Mouse (Mus musculus): ENCODE results near the gene Lmbrd1. TPM values are rescaled to one million over a fixed set of nuclear protein-coding genes. Genes with fewer than 3 reads are reported as not detected.
A peak's percentile ranks its signal among the peaks of the same experiment; 100 is the strongest.
"Not testable (repeated sequence)": the region's sequence is repeated elsewhere in the genome, so short reads cannot be mapped to it uniquely, and the experiment has no call there.

Lmbrd1 gene
- 10 to 100 TPM; 37.3 to 54.8 (median 47.6) TPM for total RNA-seq (2022)

GRCm38 (mm10) chr1:24678205-24678917 lies at the start of gene Lmbrd1:
TSS of gene Lmbrd1 (plus strand) at chr1:24678630.
- peak; percentile 89 for DNase-seq (ENCODE audit: low spot score)

GRCm38 (mm10) chr1:24633553-24634132 lies 44.8 kb upstream of the Lmbrd1 start:
- DNase-seq (ENCODE audit: low spot score): peak; percentile 3

- DNase-seq (ENCODE audit: low spot score): no peak
Observed at GRCm38 (mm10) chr1:24650100-24650499, 28.3 kb upstream of the Lmbrd1 start.

GRCm38 (mm10) chr1:24659914-24660313 lies 18.5 kb upstream of the Lmbrd1 start:
- no peak for DNase-seq (ENCODE audit: low spot score)

GRCm38 (mm10) chr1:24660662-24661061 lies 17.8 kb upstream of the Lmbrd1 start:
- DNase-seq (ENCODE audit: low spot score): not testable (repeated sequence)

GRCm38 (mm10) chr1:24661551-24661950 lies 16.9 kb upstream of the Lmbrd1 start:
- no peak for DNase-seq (ENCODE audit: low spot score)

GRCm38 (mm10) chr1:24664158-24664557 lies 14.3 kb upstream of the Lmbrd1 start:
- DNase-seq (ENCODE audit: low spot score): no peak

GRCm38 (mm10) chr1:24673231-24673630 lies 5.2 kb upstream of the Lmbrd1 start:
- DNase-seq (ENCODE audit: low spot score): no peak

- DNase-seq (ENCODE audit: low spot score): peak; percentile 16
Observed at GRCm38 (mm10) chr1:24677706-24678105, 724 bp upstream of the Lmbrd1 start.

- no peak for DNase-seq (ENCODE audit: low spot score)
Observed at GRCm38 (mm10) chr1:24679071-24679470, 641 bp downstream of the Lmbrd1 start.

GRCm38 (mm10) chr1:24680991-24681390 lies 2.6 kb downstream of the Lmbrd1 start:
- DNase-seq (ENCODE audit: low spot score): no peak

GRCm38 (mm10) chr1:24681946-24682345 lies 3.5 kb downstream of the Lmbrd1 start:
- DNase-seq (ENCODE audit: low spot score): no peak

- DNase-seq (ENCODE audit: low spot score): no peak
Observed at GRCm38 (mm10) chr1:24683947-24684346, 5.5 kb downstream of the Lmbrd1 start.

- no peak for DNase-seq (ENCODE audit: low spot score)
Observed at GRCm38 (mm10) chr1:24685606-24686005, 7.2 kb downstream of the Lmbrd1 start.

- no peak for DNase-seq (ENCODE audit: low spot score)
Observed at GRCm38 (mm10) chr1:24686235-24687021, 8.0 kb downstream of the Lmbrd1 start.

- DNase-seq (ENCODE audit: low spot score): no peak
Observed at GRCm38 (mm10) chr1:24697677-24698076, 19.2 kb downstream of the Lmbrd1 start.

GRCm38 (mm10) chr1:24698146-24698880 lies 19.9 kb downstream of the Lmbrd1 start:
- no peak for DNase-seq (ENCODE audit: low spot score)

GRCm38 (mm10) chr1:24699320-24699719 lies 20.9 kb downstream of the Lmbrd1 start:
- peak; percentile 41 for DNase-seq (ENCODE audit: low spot score)

GRCm38 (mm10) chr1:24700241-24700640 lies 21.8 kb downstream of the Lmbrd1 start:
- DNase-seq (ENCODE audit: low spot score): no peak

- DNase-seq (ENCODE audit: low spot score): no peak
Observed at GRCm38 (mm10) chr1:24703821-24704220, 25.4 kb downstream of the Lmbrd1 start.

GRCm38 (mm10) chr1:24716301-24716700 lies 37.9 kb downstream of the Lmbrd1 start:
- DNase-seq (ENCODE audit: low spot score): no peak

- no peak for DNase-seq (ENCODE audit: low spot score)
Observed at GRCm38 (mm10) chr1:24719621-24720020, 41.2 kb downstream of the Lmbrd1 start.
